Mouse (Mus musculus): Measurements from ENCODE around the gene Ankrd35.
"Not testable (repeated sequence)": the region's sequence is repeated elsewhere in the genome, so short reads cannot be mapped to it uniquely, and the experiment has no call there.

The Ankrd35 gene

DNA sequence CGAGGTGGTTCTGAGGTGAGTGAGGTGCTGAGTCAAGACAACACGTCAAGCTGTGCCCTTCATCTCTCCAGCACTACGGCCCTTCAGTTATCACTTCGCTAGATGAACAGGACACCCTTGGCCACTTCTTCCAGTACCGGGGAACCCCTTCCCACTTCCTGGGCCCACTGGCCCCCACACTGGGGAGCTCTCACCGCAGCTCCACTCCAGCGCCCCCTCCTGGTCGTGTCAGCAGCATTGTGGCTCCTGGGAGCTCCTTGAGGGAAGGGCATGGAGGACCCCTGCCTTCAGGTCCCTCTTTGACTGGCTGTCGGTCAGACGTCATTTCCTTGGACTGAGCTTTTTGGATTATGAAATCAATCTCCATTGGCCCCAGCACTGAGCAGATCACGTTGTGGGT lies 34.8 kb downstream of the Ankrd35 start:
- no peak for DNase-seq (ENCODE audit: extremely low spot score, low spot score)

DNA sequence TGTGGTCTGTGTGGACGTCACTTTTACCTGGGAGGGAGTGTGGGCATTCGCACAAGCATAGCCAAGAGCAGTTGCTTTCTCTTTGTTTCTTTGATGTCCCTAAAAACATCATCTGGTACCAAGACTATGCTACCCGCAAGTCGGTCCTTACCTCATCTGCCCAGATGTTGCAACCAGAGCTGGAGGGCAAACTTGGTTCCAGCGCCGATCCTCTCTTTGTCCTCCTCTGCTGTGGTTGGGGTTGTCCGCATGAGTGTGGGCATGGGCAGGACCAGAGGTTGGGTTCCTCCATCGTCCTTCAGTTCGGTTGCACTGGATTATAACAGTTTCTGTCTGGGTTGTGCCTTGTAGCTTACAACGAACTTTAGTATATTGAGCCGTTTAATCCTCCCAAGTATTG lies 36.3 kb downstream of the Ankrd35 start:
- DNase-seq (ENCODE audit: extremely low spot score, low spot score): no peak

DNA sequence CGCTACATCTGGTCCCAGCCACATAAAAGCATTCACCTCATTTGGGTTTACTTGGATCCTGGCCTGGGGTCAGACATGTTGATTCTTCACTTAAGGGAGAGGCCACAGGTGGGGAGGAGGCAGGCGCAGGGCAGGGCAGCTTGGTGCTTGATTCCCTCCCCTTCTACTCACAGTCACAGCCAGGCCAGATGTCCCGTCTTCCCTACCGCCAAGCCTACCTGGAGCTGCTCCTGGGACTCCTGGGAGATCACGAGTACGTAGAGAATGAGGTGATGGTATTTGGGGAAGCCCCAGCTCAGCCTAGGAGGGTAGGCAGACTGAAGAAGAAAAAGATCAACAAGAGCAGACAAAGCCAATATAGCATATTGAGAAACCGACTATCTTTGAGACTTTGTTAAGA lies 37.1 kb downstream of the Ankrd35 start:
- no peak for DNase-seq (ENCODE audit: extremely low spot score, low spot score)

DNA sequence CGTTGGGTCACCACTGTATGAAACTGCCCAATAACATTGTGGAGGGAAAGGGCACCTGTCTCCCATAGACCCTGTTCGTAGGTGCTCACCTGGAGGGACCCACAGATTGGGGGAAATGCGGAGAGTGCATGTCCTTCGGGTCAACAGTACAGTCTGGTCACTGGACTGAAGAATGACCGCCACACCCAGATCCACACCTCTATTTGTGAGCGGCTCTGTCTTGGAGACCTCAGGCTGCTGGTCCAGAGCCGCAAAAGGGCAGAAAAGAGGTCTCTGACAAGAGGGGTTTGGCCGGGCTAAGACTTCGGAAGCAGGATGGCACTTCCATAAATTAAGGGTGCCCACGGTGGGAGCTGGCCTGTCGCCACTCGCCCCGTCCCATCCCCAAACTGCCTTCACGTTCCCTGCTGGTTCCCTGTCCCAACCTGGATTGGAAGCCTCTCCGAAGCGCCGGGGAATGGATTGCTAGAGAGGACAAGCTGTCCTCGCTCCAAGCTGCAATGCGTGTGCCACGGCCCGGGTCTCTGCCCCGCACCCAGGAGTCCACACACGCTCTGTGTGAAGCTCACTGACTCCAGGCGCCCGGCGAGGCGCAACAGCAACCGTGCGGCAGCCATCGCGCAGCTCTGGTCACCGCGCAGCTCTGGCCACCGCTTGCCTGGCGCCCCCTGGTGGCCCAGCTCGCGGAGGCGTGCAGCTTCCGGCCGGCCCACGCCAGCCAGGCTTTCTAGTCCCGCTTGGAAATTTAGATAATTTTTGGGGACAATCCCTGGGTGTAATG lies 38.2 kb downstream of the Ankrd35 start, which contains the start of gene Nudt17:
TSS of gene Nudt17 (minus strand) at position 660 of the 781 bp plus-strand sequence.
- peak; percentile 84 for DNase-seq (ENCODE audit: extremely low spot score, low spot score)

DNA sequence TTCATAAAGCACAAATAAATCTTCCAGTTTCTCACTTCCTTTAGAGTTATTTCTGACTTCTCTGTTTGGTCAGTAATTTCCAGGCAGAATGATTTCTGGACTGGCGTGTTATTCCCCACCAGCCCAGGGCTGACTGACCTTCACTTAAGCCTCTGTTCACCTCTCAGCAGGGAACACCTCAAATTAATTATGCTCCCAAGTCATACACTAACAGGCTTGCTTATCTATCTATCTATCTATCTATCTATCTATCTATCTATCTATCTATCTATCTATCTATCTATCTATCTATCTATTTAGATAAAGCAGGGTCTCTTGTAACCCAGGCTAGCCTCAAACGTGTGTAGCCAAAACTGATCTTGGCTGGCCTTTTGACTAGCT lies 38.7 kb downstream of the Ankrd35 start:
- DNase-seq (ENCODE audit: extremely low spot score, low spot score): no peak

DNA sequence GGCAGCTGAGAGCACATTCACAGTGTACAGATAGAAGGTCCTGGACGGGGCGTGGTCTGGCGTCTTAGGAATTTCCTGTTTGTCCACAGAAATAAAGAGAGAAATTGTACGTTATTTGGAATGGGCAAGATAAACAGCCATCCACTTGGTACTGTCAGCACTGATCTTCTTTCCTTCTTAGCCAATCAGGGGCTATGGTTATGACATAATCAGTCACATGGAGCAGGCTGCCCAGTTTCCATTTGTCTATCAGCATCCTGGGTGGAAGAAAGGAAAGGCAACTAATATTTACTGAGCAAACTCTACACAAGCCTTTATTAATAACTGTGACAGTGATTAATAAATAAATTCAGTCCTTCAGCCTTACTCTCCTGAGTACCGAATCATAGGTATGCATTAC lies 44.4 kb downstream of the Ankrd35 start:
- no peak for DNase-seq (ENCODE audit: extremely low spot score, low spot score)

DNA sequence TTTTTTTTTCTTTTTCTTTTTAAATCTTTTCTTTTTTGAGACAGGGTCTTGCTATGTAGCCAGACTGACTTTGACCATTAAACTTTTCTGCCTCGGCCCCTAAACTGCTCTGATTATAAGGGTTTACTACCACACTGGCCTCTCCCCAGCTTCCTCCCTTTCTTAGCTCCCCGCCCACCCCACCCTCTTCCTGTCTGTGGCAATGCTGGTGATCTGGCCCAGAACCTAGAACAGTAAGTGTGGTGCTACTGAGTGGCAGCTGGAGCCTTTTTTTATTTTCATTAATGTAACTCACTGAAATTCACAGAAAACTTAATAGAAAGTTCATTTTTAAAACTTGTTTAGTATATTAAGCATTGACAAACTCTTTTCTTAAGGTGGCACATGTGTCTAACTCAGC lies 45.9 kb downstream of the Ankrd35 start:
- no peak for DNase-seq (ENCODE audit: extremely low spot score, low spot score)

DNA sequence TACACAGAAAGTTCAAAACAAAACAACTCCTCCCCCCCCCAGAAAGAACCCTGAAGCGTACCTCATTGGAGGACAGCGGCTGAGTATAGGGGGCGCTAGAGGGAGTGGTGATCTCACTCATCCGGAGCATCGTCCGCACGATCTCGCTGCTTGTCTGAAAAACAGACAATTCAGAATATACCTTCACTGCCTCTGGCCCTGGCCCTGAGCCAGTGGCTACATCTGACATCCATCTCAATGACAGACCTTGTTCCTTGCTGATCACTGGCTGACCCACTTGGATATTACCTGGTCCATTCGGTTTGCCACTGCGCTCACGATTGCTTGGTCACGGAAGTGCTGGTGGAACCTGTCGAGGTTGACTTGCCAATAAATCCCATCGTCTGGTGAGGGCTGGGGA lies 49.2 kb downstream of the Ankrd35 start:
- DNase-seq (ENCODE audit: extremely low spot score, low spot score): no peak

DNA sequence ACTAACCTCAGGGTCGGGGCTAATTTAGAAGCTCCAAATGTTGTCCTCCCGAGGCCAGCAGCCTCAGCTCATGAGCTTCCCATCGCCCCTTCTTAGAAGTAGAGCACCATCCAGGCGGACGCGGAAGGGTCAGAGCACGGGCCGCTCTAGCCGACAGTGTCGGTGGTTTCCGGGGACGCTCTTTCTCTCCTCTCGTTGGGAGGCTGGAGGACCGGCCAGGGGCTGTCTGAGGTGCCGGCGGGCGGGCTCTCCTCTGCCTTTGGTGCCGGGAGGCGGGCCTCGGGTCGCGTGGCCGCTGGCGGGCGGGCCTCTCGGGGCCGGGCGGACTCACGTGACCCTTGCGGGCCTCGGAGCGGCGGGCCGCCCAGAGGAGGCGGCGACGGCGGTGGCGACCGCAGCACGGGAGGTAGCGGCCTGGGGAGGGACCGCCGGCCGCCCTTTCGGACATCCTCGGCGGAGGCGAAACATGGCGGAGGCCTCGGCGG lies 57.5 kb downstream of the Ankrd35 start, which contains the start of the genes Polr3c and Rnf115:
TSS of gene Polr3c (minus strand) at position 286 of the 485 bp plus-strand sequence.
TSS of gene Rnf115 (plus strand) at position 322 of the 485 bp plus-strand sequence.
- DNase-seq (ENCODE audit: extremely low spot score, low spot score): peak; percentile 95

DNA sequence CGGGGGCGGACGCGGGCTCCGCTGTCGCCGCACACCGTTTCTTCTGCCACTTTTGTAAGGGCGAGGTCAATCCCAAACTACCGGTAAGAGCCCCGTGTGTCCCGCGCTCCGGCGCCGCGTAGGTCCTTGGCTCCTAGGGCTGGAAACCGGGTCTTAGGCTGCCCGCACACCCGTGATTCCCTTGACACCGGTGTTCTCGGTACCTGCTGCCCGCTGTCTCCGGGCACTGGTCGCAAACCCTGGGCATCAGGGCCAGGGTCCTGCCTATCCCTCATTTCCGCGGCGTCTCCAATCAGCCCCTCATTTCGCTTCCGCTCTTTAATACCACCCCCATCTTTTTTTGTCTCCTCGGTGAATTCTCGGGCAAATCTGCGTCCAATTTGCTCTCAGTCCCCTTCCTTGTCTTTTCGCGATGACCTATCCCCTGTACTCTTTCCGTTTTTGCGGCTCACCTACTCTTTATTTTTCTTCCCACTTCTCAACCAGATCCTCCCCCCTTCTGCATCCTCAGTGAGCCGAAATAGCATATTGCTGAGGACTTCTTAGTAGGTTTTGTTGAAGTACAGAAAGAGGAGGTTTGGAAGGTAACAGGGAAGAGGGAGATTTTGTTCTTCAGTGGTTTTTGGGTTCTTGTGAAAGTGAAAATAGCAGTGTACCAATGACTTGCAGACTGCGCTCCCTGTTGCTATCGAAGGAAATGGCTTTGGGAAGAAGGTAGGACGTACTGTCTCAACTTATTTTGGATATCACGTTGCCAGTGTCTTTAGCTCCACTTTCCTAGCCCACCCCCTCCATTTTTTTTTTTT lies 58.1 kb downstream of the Ankrd35 start:
- DNase-seq (ENCODE audit: extremely low spot score, low spot score): no peak

DNA sequence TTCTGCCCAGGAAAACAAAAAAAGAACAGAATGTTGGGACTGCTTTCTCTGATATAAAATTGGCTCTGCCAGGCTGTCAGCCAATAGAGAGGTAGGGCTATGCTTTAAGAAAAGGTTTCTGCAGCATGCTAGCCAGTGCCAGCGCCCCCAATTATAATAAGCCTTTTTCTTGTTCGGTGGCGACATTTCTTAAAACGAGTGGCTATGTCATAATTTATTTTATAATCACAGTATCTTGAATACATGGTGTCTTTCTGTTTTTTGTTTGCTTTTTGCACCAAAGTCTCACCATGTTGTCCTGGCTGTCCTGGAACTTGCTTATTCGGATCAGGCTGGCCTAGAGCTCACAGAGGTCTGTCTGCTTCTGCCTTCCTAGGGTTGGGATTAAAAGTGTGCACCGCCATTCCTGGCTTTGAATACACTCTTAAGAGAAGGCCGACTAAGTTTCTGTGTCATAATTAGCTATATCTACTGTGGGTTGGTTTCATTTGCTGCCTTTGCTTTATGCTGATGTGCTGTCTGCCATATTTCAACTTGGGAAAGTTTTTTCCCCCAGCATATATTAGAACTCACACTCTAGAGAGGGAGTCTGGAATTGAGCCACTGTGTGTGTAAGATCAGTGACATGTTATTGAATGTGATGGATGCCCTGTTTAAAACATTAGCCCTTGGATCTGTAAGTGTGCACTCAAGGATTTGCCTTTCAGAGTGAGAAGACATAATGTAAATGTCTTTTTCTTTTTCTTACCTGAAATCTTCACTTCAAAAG lies 58.9 kb downstream of the Ankrd35 start:
- DNase-seq (ENCODE audit: extremely low spot score, low spot score): no peak

DNA sequence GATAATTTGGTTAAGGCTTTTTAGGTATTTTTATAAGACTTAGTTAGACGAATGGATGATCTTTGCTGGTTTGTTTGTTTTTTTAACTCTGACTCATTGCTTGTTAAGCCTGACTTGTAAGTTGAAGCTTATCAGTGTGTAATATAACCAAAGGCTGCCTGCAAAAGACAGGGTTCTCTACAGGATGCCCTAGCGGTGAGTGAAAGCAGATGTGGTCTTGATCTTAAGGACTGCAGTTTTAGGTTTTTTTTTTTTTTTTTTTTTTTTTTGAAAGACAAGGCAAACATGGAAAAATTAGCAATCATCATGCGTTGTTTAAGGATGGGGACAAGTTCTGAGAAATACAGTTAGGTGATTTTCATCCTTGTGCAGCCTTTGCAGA lies 59.5 kb downstream of the Ankrd35 start:
- DNase-seq (ENCODE audit: extremely low spot score, low spot score): no peak

DNA sequence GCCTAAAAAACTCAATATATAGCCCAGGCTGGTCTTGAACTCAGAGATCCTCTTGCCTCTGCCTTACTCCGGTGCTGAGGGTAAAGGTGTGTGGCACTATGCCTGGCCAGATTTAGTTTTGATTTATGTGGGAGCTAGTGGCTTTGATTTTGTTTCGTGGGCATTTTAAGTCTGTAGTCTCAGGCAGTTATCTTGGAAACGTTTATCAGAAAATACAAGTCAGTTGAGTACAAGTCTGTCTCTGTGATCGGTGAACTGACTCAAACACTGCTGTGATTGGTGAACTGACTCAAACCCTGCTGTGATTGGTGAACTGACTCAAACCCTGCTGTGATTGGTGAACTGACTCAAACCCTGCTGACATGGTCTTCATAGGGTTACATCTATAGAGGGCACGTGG lies 60.9 kb downstream of the Ankrd35 start:
- no peak for DNase-seq (ENCODE audit: extremely low spot score, low spot score)

DNA sequence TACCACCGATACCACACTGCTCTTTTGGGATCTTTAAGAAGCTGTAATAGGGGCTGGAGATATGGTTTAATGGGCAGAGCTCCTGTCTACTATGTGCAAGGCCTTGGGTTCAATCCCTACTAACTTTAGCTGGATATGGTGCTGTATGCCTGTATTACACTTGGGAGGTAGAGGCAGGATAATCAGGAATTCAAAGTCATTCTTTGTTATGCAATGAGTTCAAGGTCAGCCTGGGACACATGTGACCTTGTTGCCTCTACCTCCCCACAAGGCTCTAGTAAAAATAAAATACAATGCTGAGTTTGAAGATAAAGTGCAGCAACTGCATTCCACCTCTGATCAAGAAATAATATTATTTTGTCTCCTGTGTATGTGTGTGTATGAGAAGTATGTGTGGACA lies 64.1 kb downstream of the Ankrd35 start:
- no peak for DNase-seq (ENCODE audit: extremely low spot score, low spot score)

DNA sequence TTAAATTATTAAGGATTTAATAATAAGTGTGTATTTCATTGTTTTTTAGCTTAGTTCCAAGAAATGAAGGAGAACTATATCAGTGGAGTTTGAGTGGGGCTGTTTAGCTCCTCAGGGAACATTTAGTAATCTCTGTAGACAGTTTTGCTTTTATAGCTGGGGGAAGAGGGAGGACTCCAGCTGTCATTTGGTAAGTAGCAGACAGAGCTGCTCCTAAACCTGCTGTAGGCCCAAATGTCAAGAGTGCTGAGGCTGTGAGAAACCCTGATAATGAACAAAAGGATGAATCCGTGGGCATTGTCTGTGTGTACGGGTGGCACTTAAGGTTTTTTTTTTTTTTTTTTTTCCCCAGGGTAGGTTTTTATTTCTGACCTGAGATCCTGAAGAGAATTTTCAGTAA lies 65.3 kb downstream of the Ankrd35 start:
- DNase-seq (ENCODE audit: extremely low spot score, low spot score): no peak

DNA sequence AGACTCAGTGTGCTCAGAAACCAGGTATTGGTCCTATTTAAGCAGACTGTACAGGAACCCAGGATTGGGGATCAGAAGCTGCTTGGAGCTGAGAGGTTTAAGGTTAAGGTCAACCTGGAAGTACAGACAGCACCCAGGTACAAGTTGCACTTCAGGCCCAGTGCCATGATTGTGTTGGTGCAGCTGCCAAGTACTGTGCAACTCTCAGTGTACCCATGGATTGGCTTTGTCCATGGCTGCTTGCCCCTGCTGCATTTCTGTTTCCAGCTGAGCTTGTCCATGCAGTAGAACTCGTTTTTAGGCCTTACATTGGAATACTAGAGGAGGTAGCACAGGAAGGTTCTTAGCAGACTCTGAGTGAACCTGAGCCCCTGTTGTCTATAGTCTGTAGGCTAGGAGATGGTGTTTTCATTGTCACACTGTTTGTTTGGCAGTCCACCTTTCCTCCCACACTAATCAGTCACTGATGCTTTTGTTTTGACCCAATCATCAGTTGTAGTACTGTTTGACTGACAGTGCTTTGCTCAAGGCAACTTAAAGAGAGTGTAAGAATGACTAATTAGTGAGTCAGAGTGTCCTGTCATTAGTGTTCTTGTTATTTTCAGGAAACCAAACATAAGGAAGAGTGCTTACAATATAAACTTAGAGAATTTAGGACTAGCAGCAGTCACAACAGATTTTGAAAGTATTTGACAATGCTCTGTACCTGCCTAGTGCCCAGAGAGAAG lies 67.2 kb downstream of the Ankrd35 start:
- no peak for DNase-seq (ENCODE audit: extremely low spot score, low spot score)

DNA sequence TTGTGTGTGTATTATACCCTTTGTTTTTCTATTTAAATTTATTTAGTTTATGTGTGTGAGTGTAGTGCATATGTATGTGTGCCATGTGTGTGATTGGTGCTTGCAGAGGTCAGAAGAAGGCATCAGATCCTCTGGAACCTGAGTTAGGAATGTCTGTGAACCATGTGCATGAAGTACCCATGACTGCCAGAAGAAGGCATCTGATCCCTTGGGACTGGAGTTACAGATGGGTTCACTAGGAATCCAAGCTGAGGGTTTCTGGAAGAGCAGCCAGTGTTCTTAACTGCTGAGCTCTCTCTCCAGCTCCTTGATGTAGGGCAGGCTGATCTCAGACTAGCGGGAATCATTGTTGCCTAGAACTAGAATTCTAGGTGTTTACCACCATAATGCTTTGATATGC lies 68.1 kb downstream of the Ankrd35 start:
- DNase-seq (ENCODE audit: extremely low spot score, low spot score): no peak

DNA sequence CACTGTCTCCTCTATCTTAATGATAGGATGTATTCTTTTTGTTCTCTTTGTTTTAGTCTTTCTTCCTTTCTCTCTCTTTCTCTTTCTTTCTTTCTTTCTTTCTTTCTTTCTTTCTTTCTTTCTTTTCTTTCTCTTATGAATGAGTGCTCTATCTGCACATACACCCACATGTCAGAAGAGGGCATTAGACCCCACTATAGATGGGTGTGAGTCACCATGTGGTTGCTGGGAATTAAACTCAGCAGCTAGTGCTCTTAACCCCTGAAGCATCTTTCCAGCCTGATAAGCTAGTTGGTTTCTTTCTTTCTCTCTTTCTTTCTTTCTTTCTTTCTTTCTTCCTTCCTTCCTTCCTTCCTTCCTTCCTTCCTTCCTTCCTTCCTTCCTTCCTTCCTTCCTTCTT lies 70.3 kb downstream of the Ankrd35 start:
- not testable (repeated sequence) for DNase-seq (ENCODE audit: extremely low spot score, low spot score)

Measured in neural tube, embryonic 10.5 days (tissue).